Mouse (Mus musculus) layer of hippocampus, adult 8-10 months (tissue): ENCODE data around the gene Gm12166. TPM values are rescaled to one million over a fixed set of nuclear protein-coding genes. Genes with fewer than 3 reads are reported as not detected.

Source experiments
- DNase-seq, 2 experiments: peaks; one replicate each; pipeline ENCODE4 v3.0.0; 2022; ENCODE audit warnings: low spot score in 2 of 2
- total RNA-seq, 4 experiments: library from RNA; stranded (reverse); gene quantifications; 2 replicates each; pipeline ENCODE4 v1.2.4; 2022

The Gm12166 gene
- total RNA-seq, 4 experiments from 2014 or later, result 1.7 to 4.3 (median 3.3) TPM; not detected in 1

DNA sequence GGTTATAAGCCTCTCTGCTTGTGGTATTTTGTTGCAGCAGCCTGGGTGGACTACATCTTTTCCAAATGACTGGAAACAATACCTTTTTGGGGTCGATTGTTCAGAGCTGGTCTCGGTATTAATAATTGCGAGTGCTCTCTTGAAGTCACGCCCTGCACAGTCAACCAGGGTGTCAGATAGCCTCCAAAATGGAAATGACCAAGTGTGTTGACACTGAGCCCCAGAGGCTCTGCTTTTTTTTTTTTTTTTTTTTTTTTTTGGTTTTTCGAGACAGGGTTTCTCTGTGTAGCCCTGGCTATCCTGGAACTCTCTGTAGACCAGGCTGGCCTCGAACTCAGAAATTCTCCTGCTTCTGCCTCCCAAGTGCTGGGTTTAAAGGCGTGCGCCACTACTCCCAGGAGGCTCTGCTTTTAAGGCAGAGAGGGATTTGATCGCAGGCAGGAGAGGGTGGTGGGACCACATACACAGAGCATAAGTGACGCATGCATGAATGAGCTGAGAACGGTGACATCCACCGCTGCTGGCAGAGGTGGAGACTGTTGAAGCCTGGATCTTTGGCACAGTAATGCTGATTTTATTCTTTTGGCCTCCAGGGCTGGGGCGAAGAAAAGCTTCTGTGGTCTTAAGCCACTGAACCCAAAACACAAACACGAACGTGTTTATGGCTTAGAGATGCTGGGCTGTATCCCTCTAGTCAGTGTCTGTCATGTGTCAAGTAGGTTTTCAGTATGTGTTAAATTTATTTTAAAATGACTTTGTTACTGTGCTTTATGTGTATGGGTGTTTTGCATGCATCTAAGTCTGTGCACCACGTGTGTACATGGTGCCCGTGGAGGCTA is 21.9 kb upstream of the Gm12166 start:
- DNase-seq, result no peak

DNA sequence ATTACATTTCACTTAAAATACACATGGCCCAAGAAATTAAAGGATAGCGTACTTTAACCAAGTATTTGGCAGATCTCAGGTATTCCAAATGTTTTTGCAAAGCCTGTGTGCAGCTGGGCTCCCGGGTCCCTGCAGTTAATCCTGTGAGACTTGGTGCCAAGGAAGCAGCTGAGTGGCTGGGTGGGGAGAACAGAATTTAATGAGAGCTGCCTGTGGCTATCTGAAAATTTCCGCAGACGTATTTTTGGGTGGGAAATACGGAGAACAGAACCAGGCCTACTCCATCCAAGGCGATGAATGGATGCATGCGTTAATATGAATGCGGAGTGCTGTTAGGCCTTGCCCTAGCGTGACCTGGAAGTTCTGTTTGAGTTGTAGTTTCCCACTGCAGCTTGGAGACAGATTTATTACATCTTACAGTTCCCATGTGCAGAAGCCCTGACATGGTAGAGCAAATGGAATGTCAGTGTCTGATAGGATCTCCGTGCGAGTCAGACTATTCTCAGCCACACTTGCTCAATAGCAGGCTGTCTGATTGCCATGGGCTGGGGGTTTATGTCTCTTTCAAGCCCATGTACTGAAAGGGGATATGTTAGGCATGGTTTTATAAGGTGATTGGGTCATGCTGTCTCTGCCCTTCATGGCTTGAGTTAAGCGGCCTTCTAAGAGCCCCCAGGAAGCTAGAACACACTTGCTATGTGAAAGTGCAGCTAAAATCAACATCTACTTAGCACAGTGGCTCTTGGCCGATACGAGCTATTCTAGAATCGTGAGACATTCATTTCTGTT is 21.1 kb upstream of the Gm12166 start:
- DNase-seq, result no peak

DNA sequence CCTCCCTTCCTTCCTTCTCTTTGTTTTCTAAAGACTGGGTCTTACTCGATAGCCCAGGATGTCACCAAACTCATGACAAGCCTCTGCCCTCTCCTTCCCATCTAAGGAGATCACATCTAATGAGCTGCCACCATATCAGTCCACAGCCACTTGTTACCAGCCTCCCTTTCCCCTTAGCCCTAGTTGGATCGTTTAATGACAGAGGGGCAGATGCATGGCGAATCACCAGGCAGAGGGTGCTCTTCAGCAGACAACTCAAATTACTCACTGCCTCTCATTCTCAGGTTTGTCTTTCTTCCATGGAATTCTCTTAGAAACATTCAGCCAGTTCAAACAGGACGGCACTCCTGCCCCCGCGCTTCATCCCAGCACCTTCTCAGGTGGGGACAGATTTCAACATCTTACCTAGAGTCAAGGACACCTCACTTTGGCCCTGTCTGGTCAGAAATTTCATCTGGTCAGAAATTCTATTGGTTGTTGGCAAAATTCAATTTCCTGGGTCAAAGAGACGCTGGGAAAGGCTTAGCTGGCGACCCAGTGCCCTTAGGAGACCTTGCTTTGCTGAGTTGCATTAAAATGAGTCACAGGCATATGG is 20.4 kb upstream of the Gm12166 start:
- DNase-seq, result no peak

DNA sequence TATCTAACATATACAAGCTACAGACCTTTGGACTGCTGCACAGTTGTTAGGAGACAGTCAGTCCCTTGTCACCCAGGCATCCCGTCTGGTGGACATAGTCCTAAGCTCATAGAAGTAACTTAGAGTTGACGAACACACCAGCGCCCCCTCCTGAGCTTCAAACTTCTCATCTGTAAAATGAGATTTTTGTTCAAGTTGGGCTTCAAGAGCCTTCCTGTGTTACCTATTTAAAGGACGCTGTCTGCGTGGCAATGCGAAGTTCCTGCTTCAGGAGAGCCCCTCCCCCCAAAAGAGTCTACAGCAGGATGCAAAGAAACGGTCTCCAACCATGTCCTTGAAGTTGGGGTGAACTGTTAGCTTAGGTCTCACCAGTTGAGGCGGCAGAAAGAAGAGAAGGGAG is 18.7 kb upstream of the Gm12166 start:
- no peak for DNase-seq

DNA sequence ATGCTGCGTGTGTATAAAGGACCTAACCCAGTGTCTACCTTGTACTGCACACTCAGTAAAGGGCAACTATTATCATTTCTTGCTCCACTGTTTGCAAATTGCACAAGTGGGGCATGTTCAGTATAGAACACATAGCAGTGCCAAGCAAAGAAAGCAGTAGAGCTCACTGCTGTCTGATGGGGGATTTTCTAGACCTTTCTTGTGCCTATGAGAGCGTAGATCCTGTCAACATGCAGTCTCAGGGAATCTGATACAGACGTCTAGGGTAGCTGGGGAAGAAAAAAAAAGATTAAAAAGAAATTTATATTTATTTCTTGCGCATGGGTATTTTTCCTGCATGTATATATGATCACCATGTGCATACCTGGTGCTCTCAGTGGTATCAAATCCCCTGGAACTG is 18.0 kb upstream of the Gm12166 start:
- DNase-seq, result no peak

DNA sequence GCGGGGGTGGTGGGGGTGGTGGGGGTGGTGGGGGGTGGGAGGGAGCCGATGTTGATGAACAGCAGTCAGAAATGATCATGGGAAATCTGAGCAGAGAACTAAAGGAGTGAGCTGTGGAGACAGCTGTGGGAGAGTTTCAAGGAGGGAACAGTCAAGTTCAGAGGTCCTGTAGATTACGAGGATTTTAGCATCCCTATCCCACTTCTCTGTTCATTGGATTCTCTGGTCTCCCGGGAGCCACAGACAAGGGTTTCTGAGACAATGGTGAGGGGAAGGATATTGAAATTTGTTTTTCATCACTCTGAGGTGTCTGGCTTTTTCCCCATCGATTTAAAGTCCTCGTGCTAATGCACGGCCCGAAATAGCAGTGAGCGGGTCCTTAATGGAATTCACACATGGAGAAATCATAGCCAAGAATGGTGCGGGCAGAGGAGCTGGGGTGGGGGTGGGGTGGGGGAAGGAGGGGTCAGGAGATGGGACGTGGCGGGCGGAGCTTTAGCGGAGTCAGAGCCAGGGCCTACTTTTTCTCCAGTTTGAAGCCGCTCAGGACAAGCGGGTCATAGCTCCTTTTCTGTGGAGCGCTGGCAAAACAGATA is 17.4 kb upstream of the Gm12166 start:
- DNase-seq, result no peak

DNA sequence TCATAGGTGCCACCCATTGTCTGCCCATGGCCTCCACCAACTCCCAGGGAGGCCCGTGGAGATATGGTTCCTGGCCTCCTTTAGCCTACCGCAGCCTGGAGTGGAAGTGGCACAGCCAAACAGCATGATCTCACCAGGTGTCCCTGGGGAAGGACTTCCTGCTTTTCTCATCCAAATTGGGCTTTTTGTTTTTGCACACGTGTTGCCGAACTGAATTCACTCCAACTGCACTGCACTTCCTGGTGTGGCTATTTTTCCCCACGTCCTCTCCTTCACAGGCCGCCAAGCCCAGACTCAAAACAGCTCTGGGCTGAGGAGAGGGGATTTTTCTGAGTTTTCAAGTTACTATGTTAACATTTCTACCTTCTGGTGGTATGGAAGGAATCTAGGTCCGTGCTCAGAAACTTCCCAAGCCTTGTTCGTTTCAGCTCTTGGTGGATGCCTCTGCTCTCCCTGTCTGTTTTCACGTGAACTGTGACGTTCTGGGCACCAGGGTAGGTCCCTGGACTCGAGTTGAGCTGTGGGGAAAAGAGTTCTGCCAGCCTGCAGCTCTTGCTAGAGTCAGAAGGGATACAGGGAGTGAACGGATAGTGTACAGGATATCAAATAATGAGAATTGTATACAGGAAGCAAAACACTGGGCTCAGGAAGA is 16.8 kb upstream of the Gm12166 start:
- no peak for DNase-seq

DNA sequence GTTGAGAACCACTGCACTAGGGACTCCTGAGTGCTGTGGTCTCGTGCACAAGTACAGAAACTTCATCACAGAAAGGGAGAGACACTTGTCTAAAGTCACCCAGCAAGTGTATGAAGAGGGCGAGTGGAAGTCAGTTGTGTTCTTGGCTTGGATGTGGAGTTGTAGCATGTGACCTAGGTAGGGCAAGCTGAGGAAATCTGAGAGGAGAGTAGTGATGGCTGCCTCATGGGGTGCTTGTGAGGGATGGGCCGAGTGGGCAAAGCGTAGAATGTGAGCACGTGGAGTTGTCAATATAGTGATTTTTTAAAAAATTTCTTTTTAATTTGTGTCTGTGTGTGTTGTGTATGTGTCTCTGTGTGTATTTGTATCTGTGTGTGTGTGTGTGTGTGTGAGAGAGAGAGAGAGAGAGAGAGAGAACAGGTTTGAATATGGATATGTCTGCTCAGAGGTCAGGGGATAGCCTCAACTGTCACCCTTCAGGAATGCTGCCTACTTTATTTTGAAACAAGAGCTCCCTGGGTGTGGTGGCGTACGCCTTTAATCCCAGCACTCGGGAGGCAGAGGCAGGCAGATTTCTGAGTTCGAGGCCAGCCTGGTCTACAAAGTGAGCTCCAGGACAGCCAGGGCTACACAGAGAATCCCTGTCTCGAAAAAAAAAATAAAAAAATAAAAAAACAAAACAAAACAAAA is 15.4 kb upstream of the Gm12166 start:
- DNase-seq, result no peak

DNA sequence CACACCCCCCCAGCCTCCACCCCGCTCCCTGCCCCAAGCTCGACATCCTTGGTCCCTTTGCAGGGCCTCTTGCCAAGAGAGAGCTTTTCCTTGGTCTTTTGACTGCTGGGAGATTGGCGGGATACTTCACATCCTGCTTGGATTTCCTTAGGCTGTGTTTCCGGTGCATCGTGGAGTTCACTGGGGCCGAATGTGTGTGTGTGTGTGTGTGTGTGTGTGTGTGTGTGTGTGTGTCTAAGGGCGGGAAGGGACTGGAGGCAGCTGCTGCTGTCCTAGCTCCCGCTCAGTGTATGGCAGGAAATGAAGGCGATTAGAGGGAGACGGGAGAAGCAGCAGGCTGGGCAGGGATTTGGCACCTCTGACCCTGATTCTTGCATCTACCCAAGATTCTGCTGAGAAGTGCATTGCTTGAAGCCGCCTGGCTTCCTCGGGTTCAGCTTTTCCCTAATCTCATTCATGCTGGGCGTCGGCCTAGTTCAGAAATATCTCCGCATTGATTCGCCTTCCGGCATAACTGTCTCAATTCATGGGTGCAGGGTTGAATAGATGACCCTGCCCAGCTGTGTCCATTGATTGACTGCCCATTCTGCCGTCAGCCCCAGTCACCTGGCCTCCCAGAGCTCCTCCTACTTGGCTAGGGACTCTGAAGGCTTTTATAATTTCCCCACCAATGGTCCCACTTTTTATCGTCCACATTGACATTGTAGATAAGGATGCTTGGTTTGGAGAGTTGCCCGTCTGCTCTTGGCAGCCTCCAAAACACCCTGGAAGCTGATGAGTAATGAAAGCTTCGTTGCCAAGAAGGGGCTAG is 13.3 kb upstream of the Gm12166 start:
- DNase-seq, result peak; percentile 26 to 37

DNA sequence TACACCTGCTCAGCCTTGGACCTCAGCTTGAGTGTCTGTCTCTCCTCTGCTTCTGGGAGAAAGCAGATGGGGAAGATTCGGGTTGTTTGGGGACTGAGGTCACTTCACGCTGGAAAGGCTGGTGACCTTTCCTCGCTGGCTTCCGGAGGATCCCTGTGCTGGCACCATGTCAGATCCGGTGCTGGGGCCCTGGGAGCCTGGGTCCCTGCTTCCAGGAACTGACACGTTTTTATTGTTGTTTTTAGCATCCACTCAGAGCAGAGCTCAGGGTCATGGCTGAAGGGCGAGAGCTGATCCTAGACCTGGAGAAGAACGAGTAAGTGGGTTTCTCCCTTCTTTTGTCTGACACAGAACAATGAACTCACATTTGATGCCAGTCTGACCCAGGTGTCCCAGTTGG is 12.6 kb upstream of the Gm12166 start:
- DNase-seq, result no peak

DNA sequence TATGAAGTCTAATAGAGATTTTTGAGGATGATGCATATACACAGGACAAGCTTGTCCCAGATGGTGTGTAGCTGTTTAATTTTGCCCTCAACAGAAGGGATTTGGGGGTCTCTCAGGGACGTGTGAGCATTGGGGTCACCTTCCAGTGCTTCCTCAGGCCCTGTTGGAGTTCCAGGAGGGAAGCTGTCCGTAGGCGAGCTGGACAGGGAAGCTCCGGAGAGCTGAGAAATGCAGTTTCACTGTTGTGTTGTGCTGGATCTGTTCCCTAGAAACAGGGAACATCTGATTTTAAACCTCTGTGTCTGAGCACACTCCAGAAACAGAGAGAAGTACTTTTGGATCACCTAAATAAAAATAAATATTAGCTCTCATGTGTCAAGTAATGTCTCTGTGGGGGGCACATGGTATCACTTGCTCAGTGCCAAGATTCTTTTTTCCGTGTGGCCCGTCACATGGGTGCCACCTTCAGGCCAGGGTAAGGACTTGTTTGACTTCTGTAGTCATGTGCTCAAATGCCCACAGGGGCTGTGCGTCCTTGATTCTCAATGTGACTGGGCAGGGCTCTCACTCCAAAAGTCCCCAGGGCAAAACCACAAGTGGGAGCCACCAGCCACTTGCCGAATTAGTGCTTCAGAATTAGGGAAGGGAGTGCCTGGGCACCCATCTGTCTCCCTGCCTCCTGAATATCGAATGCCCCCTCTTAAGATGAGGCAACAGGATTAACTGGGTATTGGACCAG is 11.0 kb upstream of the Gm12166 start:
- DNase-seq, result no peak

DNA sequence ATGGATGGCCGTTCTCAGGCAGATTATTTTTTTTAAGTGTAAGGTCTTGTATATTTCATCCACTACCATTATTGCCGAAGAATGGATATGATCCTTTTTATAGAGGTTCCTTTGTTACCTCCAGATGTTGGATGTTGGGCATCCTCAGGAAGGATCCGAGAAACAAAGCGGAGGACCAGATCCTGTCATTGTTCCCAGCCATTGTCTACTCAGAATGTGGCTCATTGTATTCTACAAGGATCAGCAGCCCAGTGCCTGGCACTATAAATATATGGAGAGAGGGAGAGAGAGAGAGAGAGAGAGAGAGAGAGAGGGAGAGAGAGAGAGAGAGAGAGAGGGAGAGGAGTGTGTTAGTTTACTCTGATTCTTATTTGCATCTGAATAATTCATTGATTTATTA is 10.4 kb upstream of the Gm12166 start:
- no peak for DNase-seq

DNA sequence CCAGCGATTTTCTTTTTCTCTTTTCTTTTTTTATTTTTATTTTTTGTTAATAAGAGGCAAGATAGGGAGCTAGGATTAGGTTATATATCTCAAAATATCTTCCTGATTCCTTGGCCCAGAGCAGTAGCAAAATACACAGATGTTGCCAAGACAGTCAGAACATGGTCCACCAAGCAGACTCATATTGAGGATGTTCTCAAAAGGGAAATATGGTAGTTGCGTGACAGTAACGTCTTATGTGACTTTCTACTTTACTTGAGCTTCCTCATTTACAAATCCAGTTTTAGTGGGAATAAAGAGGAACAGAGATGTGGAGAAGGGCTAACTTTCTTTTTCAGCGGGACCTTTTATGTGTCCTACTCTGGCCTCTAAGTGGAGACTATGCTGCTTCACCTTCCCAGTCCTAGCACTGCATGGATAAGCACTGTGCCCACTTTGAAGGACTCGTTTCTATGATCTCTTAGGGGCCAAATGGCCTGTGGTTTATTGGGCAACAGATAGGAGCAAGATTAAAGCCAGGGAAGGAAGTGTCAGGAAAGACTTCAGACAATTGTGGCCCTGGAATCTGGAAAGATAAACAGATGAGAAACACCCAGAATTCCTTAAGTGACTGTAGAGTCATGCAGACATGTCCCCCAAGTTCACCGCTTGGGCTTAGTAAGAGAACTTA is 9.8 kb upstream of the Gm12166 start:
- DNase-seq, result no peak

DNA sequence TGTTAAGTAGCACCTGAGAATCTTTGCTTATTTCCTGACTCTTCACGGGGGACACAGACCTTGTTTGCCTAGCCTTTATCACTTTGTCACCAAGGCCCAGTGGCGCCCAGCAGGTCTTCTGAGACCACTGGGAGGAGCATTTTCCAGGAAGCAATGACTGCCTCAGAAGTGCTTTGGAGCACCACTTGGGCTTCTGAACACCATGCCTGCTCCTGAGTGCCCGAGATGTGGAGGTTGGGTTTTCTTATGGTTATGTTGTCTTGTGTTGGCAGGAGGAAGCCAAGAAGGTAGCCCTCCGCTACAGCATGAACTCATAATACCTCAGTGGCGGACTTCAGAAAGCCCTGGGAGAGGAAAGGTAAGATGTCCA is 8.5 kb upstream of the Gm12166 start:
- DNase-seq, result no peak

DNA sequence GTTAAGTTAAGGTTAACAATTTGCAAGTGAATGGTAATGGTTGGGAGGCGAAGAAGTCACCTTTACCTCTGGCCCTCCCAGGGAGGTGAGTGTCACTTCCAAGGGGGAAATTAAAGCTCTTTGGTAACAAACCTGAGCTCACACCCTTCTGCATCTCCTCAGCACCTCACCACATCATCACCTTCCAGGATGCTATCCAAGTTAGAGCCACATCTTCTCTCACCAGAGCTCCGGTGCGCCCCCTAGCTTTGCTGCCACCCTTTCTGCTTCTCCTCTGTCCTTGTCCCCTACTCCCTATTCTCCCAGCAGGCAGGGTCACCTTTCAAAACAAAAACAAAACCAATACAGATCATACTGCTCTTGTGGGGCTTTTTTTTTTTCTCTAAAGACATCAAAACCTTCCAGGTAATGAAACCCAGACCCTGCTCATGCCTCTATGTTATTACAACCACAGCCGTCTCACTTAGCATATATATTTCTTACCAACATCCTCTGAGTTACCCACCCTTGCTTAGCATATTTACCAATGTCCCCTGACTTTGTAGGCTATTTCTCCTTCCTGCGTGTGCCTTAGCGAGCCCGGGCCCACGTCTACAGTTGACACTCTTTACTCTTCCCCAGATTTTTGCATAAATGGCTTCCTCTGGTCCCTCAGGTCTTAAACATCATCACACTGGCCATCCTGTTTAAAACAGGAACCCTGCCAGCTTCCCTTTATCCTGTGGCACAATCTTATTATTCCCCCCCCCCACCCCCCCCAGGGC is 7.9 kb upstream of the Gm12166 start:
- no peak for DNase-seq

DNA sequence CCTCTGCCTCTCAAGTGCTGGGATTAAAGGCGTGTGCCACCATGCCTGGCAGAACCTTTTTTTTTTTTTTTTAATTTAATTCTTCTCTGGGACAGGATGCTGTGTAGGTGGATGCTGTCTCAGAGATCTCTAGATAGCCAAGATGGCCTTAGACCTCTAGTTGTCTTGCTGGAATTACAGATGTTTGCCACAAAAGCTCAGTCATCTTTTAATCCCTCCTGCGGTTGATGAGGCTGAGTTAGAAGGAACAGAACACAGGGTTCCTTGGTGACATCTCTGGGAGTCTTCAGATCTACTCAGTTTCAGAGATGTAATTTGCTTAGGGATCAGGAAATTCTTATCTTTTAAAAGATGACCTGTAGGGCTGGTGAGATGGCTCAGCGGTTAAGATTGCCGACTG is 6.8 kb upstream of the Gm12166 start:
- no peak for DNase-seq

DNA sequence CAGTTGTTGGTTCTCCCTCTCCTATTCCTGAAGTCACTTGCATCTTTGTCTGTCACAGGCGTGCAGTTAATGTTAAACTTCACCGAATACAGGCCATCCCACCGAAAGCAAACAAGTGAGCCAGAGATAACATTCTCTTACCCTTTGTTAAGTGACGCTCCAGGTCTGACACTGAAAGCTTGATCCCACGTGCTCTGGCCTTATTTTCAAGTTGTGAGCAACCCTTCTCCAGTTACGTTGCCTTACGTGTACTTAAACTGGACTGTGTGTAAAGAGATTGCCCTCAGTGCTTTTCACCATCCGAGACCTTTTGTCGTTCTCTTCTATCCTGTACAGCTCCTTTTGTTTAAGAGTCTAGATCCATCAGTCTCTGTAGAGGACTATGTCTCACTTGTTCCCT is 5.9 kb upstream of the Gm12166 start:
- DNase-seq, result no peak

DNA sequence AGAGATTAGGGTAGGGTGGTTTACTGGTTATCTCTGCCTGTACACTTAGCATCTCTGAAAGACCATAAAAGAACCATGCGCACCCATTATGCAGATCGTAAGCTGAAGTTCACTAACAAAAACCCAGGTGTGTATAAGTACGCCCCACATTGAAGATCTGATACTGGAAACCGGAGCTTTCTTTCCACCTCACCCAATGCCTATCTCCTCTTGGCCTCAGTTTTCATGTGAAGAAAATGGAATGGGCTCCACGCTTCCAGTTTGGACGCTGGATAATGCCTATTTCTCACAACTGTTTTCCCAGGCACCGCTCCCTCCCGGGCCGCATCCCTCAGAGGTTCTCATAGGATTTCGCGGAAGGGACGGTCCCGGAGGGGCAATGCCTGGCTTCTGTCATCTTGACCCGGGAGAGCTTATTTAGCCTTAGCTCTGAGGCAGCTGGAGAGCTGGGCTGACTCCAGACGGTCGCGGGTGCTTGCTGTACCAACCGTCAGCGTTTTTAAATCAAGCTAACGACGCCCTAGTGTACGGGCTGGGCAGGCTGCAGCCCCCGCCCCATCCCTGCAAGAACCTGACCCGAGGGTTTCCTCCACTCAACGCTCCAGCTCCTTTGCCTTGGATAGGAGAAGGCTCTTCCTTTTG is 4.8 kb upstream of the Gm12166 start:
- no peak for DNase-seq
